ENCODE assay signal across 11 mouse cellular contexts in genomic region chr16:73530191-73530590, GRCm38 (mm10).
DNase-seq lines count a peak whose midpoint lies in the region; ATAC-seq lines count a peak whose summit lies in the region.
"Had no signal": no experiment of that assay in that cellular context is flagged by ENCODE, and none has a peak within 500 bp of the region (broad histone marks: within the 10 kb centered on the region; RNA-seq: fewer than 3 reads in every experiment).

No protein-coding gene starts in this region.

- no peak for DNase-seq in midbrain, embryonic 11.5 days (ENCODE audit: low spot score, missing footprints)
- no peak for DNase-seq in midbrain, embryonic 10.5 days (ENCODE audit: low spot score)
- no peak for DNase-seq in thymus, postnatal 4 days
- DNase-seq in thymus, postnatal 14 days = no peak

- H3K4me1 ChIP-seq in midbrain, embryonic 11.5 days (ENCODE audit: control insufficient read depth, insufficient read depth, low read length) = no peaks in the 10 kb centered on the region
- no peaks in the 10 kb centered on the region for H3K4me1 ChIP-seq in midbrain, embryonic 10.5 days
- H3K4me1 ChIP-seq in hindbrain, embryonic 15.5 days (replicated peaks) = peaks cover 6% of the 10 kb centered on the region; the same call in 1 of the 2 replicates
- H3K4me1 ChIP-seq in midbrain, embryonic 12.5 days = 0 out of 2 replicates have a peak, but pooled peaks cover 6% of the 10 kb centered on the region
- H3K4me1 ChIP-seq: embryonic facial prominence, embryonic 12.5 days had no signal

- H3K36me3 ChIP-seq in midbrain, embryonic 11.5 days (ENCODE audit: control insufficient read depth, insufficient read depth, low read length) = no peaks in the 10 kb centered on the region
- H3K36me3 ChIP-seq in midbrain, embryonic 10.5 days = no peaks in the 10 kb centered on the region
- H3K36me3 ChIP-seq in hindbrain, embryonic 15.5 days = no peaks in the 10 kb centered on the region
- no peaks in the 10 kb centered on the region for H3K36me3 ChIP-seq in midbrain, embryonic 12.5 days
- H3K36me3 ChIP-seq: embryonic facial prominence, embryonic 12.5 days had no signal

- WGBS in midbrain, embryonic 11.5 days = 70% methylated on average over 10 of the region's 10 CpGs
- WGBS in midbrain, embryonic 10.5 days = 83% methylated on average over 10 of the region's 10 CpGs
- 12% methylated on average over 10 of the region's 10 CpGs for WGBS in hindbrain, embryonic 15.5 days
- 56% methylated on average over 10 of the region's 10 CpGs for WGBS in midbrain, embryonic 12.5 days

- H3K4me3 ChIP-seq in midbrain, embryonic 11.5 days (ENCODE audit: low read depth, low read length) = no peak overlapping the region
- H3K4me3 ChIP-seq in midbrain, embryonic 10.5 days = no peak overlapping the region
- peak overlapping the region; percentile 10 for H3K4me3 ChIP-seq in hindbrain, embryonic 15.5 days
- no peak overlapping the region for H3K4me3 ChIP-seq in midbrain, embryonic 12.5 days
- H3K4me3 ChIP-seq: embryonic facial prominence, embryonic 12.5 days; layer of hippocampus, adult 2 months had no signal

- H3K9me3 ChIP-seq in midbrain, embryonic 11.5 days (ENCODE audit: control insufficient read depth, low read length) = no peaks in the 10 kb centered on the region
- H3K9me3 ChIP-seq in midbrain, embryonic 10.5 days (replicated peaks) = no peaks in the 10 kb centered on the region
- no peaks in the 10 kb centered on the region for H3K9me3 ChIP-seq in hindbrain, embryonic 15.5 days
- no peaks in the 10 kb centered on the region for H3K9me3 ChIP-seq in midbrain, embryonic 12.5 days
- H3K9me3 ChIP-seq: embryonic facial prominence, embryonic 12.5 days had no signal

- no peak overlapping the region for H3K4me2 ChIP-seq in midbrain, embryonic 11.5 days
- peak overlapping the region; percentile 43 for H3K4me2 ChIP-seq in hindbrain, embryonic 15.5 days
- H3K4me2 ChIP-seq in midbrain, embryonic 12.5 days (replicated peaks) = no peak overlapping the region
- H3K4me2 ChIP-seq: embryonic facial prominence, embryonic 12.5 days had no signal

- H3K27ac ChIP-seq in midbrain, embryonic 11.5 days (ENCODE audit: low read depth, low read length) = no peak overlapping the region
- H3K27ac ChIP-seq in midbrain, embryonic 10.5 days (replicated peaks) = no peak overlapping the region
- no peak overlapping the region; the same call in 1 of the 2 replicates for H3K27ac ChIP-seq in hindbrain, embryonic 15.5 days (replicated peaks)
- no peak overlapping the region for H3K27ac ChIP-seq in midbrain, embryonic 12.5 days (replicated peaks)
- H3K27ac ChIP-seq: embryonic facial prominence, embryonic 12.5 days; layer of hippocampus, adult 2 months had no signal

- peak; percentile 38; the same call in 1 of the 2 replicates for ATAC-seq in midbrain, embryonic 11.5 days (ENCODE audit: low FRiP score)
- ATAC-seq in hindbrain, embryonic 15.5 days (ENCODE audit: low FRiP score, low read depth) = 0 out of 2 replicates have a peak, but pooled peaks have one; percentile 42
- ATAC-seq in midbrain, embryonic 12.5 days (ENCODE audit: low FRiP score, low read depth) = peak; percentile 80; the same call in 1 of the 2 replicates
- ATAC-seq in activated CD4-positive, CD25-positive, alpha-beta regulatory T cell, adult 4 months = no peak
- no peak for ATAC-seq in inflammation-experienced regulatory T-cells, adult 6 months
- ATAC-seq: Patski had no signal

- H3K9ac ChIP-seq in midbrain, embryonic 11.5 days (ENCODE audit: low read length) = no peak overlapping the region
- no peak overlapping the region for H3K9ac ChIP-seq in hindbrain, embryonic 15.5 days
- no peak overlapping the region for H3K9ac ChIP-seq in midbrain, embryonic 12.5 days (replicated peaks)
- H3K9ac ChIP-seq: embryonic facial prominence, embryonic 12.5 days had no signal

- no peaks in the 10 kb centered on the region for H3K27me3 ChIP-seq in midbrain, embryonic 11.5 days (ENCODE audit: control insufficient read depth, insufficient read depth, low read length)
- H3K27me3 ChIP-seq in midbrain, embryonic 10.5 days (ENCODE audit: low read depth, poor library complexity, severe bottlenecking) = no peaks in the 10 kb centered on the region
- H3K27me3 ChIP-seq in hindbrain, embryonic 15.5 days = no peaks in the 10 kb centered on the region
- H3K27me3 ChIP-seq in midbrain, embryonic 12.5 days = no peaks in the 10 kb centered on the region
- H3K27me3 ChIP-seq: embryonic facial prominence, embryonic 12.5 days; Patski had no signal

Comparison
In these comparisons a context has a peak if more than half of its experiments do, and no peak if none do; other contexts are left out.
1. ATAC-seq: peak in midbrain, embryonic 11.5 days (single experiment), hindbrain, embryonic 15.5 days (single experiment) and midbrain, embryonic 12.5 days (single experiment); none in activated CD4-positive, CD25-positive, alpha-beta regulatory T cell, adult 4 months (single experiment) and inflammation-experienced regulatory T-cells, adult 6 months (single experiment).